Mouse (Mus musculus) ES-Bruce4 (cell line): ENCODE results near the gene Hoxa5. TPM values are rescaled to one million over a fixed set of nuclear protein-coding genes. Genes with fewer than 3 reads are reported as not detected.

Source experiments
- H3K27ac ChIP-seq: 2 replicates; pipeline ENCODE4 v1.5.1; 2012; ENCODE audit warnings: low read length, inconsistent platforms; ENCODE audit not compliant: insufficient read depth
- H3K27me3 ChIP-seq: 2 replicates; pipeline ENCODE4 v1.6.1; 2012; ENCODE audit warnings: mild to moderate bottlenecking, low read length, inconsistent platforms; ENCODE audit not compliant: control insufficient read depth, poor library complexity, insufficient read depth, severe bottlenecking
- H3K36me3 ChIP-seq: 2 replicates; pipeline ENCODE4 v1.6.1; 2012; ENCODE audit warnings: inconsistent platforms, mild to moderate bottlenecking, low read length, moderate library complexity; ENCODE audit not compliant: control insufficient read depth, poor library complexity, insufficient read depth, severe bottlenecking
- H3K4me1 ChIP-seq: one replicate; pipeline ENCODE4 v1.8.1; 2011; ENCODE audit warnings: low read length; ENCODE audit not compliant: control insufficient read depth, insufficient read depth
- H3K4me3 ChIP-seq: 2 replicates; pipeline ENCODE4 v1.5.1; 2011; ENCODE audit warnings: low read depth, mild to moderate bottlenecking, low read length
- H3K9ac ChIP-seq: 2 replicates; pipeline ENCODE4 v1.6.1; 2012; ENCODE audit warnings: low read depth, mild to moderate bottlenecking, inconsistent platforms; ENCODE audit not compliant: poor library complexity, severe bottlenecking
- H3K9me3 ChIP-seq: replicated peaks from 2 replicates; pipeline ENCODE4 v1.6.1; 2012; ENCODE audit warnings: mild to moderate bottlenecking, low read length, inconsistent platforms; ENCODE audit not compliant: control insufficient read depth, poor library complexity, insufficient read depth, severe bottlenecking
- CTCF ChIP-seq: IDR thresholded peaks from one replicate; pipeline ENCODE4 v1.8.1; 2011; ENCODE audit warnings: low read depth, low read length
- EP300 ChIP-seq: IDR thresholded peaks from 2 replicates; pipeline ENCODE4 v1.6.1; 2011; ENCODE audit warnings: low read depth, low read length; ENCODE audit not compliant: insufficient read depth
- POLR2A ChIP-seq: IDR thresholded peaks from one replicate; pipeline ENCODE4 v1.8.1; 2011; ENCODE audit warnings: low read length; ENCODE audit not compliant: insufficient read depth
- polyA plus RNA-seq: library from polyadenylated mRNA; stranded (reverse); fragments of >200 nt; gene quantifications from 2 replicates; pipeline ENCODE4 v1.2.4, GENCODE M21; 2011; ENCODE audit warnings: low read depth; ENCODE audit not compliant: missing spikeins, insufficient read depth, insufficient read length

Hoxa5 gene
- polyA plus RNA-seq = not detected in 2 replicates

DNA sequence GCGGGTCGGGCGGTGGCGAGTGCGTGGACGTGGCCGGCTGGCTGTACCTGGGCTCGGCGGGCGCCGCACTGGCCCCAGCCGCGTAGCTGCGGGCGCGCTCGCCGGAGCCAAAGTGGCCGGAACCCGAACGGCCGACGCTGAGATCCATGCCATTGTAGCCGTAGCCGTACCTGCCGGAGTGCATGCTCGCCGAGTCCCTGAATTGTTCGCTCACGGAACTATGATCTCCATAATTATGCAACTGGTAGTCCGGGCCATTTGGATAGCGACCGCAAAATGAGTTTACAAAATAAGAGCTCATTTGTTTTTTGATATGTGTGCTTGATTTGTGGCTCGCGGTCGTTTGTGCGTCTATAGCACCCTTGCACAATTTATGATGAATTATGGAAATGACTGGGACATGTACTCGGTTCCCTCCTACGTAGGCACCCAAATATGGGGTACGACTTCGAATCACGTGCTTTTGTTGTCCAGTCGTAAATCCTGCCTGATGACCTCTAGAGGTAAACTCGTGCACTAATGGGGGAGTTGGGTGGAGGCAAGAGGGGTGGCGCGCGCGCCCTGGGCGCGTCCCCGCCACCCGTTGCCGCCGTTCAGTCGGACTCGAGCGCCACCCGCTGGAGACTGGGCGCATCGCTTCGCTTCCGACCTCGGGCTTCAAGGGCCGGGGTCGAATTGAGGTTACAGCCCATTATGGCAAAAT lies at the start of gene Hoxa5:
Gene Hoxa5 (minus strand): TSS at position 538 of the 703 bp plus-strand sequence.
- Histone ChIP-seq H3K27ac (no peak within 1 kb of the TSS), H3K4me3 (peak within 1 kb of the TSS; percentile 72), H3K9ac (peak within 1 kb of the TSS; percentile 43), H3K9me3 (no peaks in the 10 kb centered on the region), H3K27me3 (peaks cover 32% of the 10 kb centered on the region), H3K4me1 (no peaks in the 10 kb centered on the region), H3K36me3 (no peaks in the 10 kb centered on the region)
- TF ChIP-seq CTCF (peak; percentile 82), EP300 (no peak; the same call in 1 of the 2 replicates), POLR2A (no peak)

- 0 out of 2 replicates have a peak overlapping the region, but pooled peaks have one; percentile 27 for H3K4me3 ChIP-seq
- H3K9ac ChIP-seq = no peak overlapping the region
- no peak overlapping the region for H3K27ac ChIP-seq
- no peaks in the 10 kb centered on the region for H3K9me3 ChIP-seq
- no peak for TF ChIP-seq EP300
- TF ChIP-seq CTCF = no peak
- no peak for TF ChIP-seq POLR2A
- H3K36me3 ChIP-seq = no peaks in the 10 kb centered on the region
- no peaks in the 10 kb centered on the region for H3K4me1 ChIP-seq
- H3K27me3 ChIP-seq = peaks cover 43% of the 10 kb centered on the region
Measured at GRCm38 (mm10) chr6:52253511-52254500, 49.4 kb upstream of the Hoxa5 start.

- Histone ChIP-seq H3K4me1 (no peaks in the 10 kb centered on the region), H3K27me3 (peaks cover 45% of the 10 kb centered on the region), H3K36me3 (no peaks in the 10 kb centered on the region), H3K9ac (no peak overlapping the region), H3K4me3 (no peak overlapping the region), H3K9me3 (no peaks in the 10 kb centered on the region), H3K27ac (no peak overlapping the region)
- TF ChIP-seq EP300 (no peak), POLR2A (no peak), CTCF (no peak)
Measured at GRCm38 (mm10) chr6:52252775-52253376, 48.5 kb upstream of the Hoxa5 start.

DNA sequence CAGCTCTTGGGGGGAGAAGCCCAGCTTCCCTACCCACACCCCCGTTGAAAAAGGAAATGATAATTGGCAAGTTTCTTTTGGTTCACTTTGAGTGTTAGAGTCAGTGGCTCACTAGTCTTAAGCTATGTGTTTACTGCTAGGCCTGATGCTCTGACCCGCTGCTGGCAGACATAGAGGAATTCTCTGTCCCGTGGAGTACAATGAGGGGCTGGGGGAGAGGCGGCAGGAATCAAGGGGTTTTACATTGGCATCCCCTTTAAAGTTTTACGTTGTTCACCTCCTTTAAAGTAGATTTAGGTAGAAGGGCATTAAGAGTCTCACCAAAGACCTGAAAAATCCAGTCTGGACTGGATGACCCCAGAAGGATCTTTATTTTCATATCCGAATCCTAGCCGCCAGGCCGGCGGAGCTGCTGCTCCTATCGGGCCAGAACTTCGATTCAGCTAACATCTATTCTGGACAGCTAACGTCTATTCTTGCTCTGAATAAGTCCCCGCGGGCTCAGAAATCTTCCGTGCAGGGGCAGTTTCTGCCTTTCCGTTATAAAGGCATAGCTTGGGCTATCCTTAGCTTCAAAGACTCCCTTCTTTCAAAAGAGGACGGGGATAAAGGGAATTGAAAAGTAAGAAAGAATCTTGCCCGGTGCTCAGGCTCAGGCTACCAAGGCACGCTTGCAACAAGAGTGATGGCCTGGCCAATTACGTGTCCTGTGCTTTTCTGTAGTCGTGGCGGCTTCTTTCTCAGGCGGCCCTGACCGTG lies 47.8 kb upstream of the Hoxa5 start:
- Histone ChIP-seq H3K27ac (no peak overlapping the region), H3K4me3 (no peak overlapping the region), H3K36me3 (no peaks in the 10 kb centered on the region), H3K27me3 (peaks cover 49% of the 10 kb centered on the region), H3K9me3 (no peaks in the 10 kb centered on the region), H3K4me1 (no peaks in the 10 kb centered on the region), H3K9ac (no peak overlapping the region)
- TF ChIP-seq CTCF = no peak
- no peak for TF ChIP-seq EP300
- no peak for TF ChIP-seq POLR2A

DNA sequence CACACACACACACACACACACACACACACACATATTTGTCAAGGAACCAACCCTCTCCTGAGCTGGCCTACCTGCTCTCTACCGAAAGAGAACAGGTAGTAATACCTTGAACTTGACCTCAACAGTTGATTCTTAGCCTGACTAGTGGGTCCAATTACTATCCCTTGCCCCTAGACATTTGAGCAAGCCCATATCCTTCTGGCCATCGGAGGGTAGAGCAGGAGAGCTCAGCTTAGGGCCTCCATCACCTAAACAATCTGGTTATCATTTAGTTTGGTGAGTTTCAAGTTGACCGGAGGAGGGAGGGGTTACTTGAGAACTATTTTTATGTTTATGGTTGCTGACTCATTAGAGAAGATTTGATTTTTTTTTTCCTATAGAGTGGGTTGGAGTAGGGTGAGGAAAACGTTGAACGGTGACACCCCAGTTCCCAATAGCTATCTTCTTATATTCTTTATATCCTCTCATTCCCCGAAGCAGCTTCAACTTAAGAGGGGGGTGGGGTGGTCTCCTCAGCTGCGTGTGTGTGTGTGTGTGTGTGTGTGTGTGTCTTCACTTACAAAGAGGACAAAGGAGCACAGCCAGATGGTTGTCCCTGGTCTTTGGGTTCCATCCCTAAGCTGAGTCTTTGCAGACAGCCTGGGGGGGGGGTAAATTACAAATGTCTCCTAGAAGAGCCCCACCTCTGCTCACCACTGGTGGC lies 46.9 kb upstream of the Hoxa5 start:
- Histone ChIP-seq H3K36me3 (no peaks in the 10 kb centered on the region), H3K4me1 (no peaks in the 10 kb centered on the region), H3K4me3 (no peak overlapping the region), H3K27ac (no peak overlapping the region), H3K9ac (no peak overlapping the region), H3K9me3 (no peaks in the 10 kb centered on the region), H3K27me3 (peaks cover 50% of the 10 kb centered on the region)
- TF ChIP-seq CTCF = no peak
- no peak for TF ChIP-seq EP300
- TF ChIP-seq POLR2A = no peak
